Comparison of ENCODE assay signal across 8 mouse cellular contexts in the genomic region with DNA sequence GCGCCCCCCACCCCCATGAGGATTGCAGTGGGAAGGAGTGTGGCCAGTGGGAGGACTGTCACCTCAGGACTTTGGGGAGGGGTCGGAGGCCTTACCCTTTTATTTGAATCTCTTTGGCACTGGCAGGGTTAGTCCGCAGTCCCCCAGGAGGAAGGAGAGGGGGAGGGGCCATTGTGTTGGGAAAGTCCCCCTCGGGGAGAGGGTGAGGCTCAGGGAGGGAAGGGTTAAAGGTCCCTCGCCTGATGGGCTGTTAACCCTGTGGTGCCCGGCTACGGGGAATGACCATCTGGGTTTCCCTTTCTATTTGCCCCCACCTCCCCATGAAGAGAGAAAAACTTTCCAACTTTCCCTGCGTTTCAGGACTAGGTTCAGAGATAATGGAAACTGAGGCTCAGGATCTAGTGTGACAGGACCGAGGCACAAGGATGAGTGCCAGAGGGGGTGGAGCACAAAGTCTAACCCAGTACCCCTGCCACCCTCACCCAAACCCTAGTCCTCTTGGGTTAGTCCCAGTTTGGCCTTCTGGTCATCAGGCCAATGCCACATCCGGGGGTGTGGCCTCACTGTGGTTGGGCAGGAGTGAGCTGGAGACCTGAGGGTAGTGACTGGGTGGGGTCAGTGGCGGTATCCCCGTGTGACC. TPM values are rescaled to one million over a fixed set of nuclear protein-coding genes. Genes with fewer than 3 reads are reported as not detected.
DNase-seq lines count a peak whose midpoint lies in the region; ATAC-seq and TF ChIP-seq lines count a peak whose summit lies in the region.

No protein-coding gene starts in this region.

- H3K9ac ChIP-seq in lung, embryonic 14.5 days: peak overlapping the region; percentile 81

- peak overlapping the region; percentile 98; the same call in 1 of the 2 replicates for H3K4me3 ChIP-seq in cortical plate, adult 2 months (ENCODE audit: insufficient read depth, low read length)
- peak overlapping the region; percentile 59 for H3K4me3 ChIP-seq in lung, embryonic 14.5 days (ENCODE audit: low read depth, low read length)
- peak overlapping the region; percentile 92 for H3K4me3 ChIP-seq in olfactory bulb, adult 2 months (ENCODE audit: insufficient read depth, low read depth, low read length)

- DNase-seq in 3T3-L1 (ENCODE audit: low read depth, low spot score) (peak; percentile 90), R1 (ENCODE audit: low read depth, low spot score) (peak; percentile 48)
- peak; percentile 99 for DNase-seq in heart, adult 11 months
- peak; percentile 67 for DNase-seq in kidney, adult 11 months
- DNase-seq in lung, embryonic 14.5 days: peak; percentile 88
- DNase-seq in thymus, postnatal 4 days: peak; percentile 60

- H3K27ac ChIP-seq in cortical plate, adult 2 months (ENCODE audit: insufficient read depth, low read length): peak overlapping the region; percentile 100; the same call in 1 of the 2 replicates
- H3K27ac ChIP-seq in lung, embryonic 14.5 days (ENCODE audit: low read depth): peak overlapping the region; percentile 95
- peak overlapping the region; percentile 98 for H3K27ac ChIP-seq in olfactory bulb, adult 2 months (ENCODE audit: insufficient read depth, low read depth, low read length)

- H3K9me3 ChIP-seq in lung, embryonic 14.5 days (ENCODE audit: low read depth, low read length): no peaks in the 10 kb centered on the region

- H3K36me3 ChIP-seq in lung, embryonic 14.5 days (ENCODE audit: insufficient read depth): no peaks in the 10 kb centered on the region

- under 1% methylated on average over 12 of the region's 12 CpGs for WGBS in lung, embryonic 14.5 days
- 3% methylated on average over 12 of the region's 12 CpGs for WGBS in olfactory bulb, adult 2 months

- TF ChIP-seq POLR2A in cortical plate, adult 2 months (IDR thresholded peaks at IDR 0.05; ENCODE audit: extremely low read depth, insufficient read depth, low read length): no peak
- TF ChIP-seq POLR2A in olfactory bulb, adult 2 months (IDR thresholded peaks at IDR 0.05; ENCODE audit: insufficient read depth, low read depth, low read length): no peak

- ATAC-seq in lung, embryonic 14.5 days (ENCODE audit: insufficient read depth): peak; percentile 10; the same call in 1 of the 2 replicates

- H3K4me1 ChIP-seq in cortical plate, adult 2 months (ENCODE audit: control insufficient read depth, insufficient read depth, low read length): peaks cover 5% of the 10 kb centered on the region; the same call in 1 of the 2 replicates
- peaks cover 17% of the 10 kb centered on the region for H3K4me1 ChIP-seq in lung, embryonic 14.5 days (ENCODE audit: insufficient read depth)
- peaks cover 38% of the 10 kb centered on the region for H3K4me1 ChIP-seq in olfactory bulb, adult 2 months (ENCODE audit: control insufficient read depth, insufficient read depth, low read length)

- peaks cover 12% of the 10 kb centered on the region for H3K27me3 ChIP-seq in lung, embryonic 14.5 days (ENCODE audit: insufficient read depth, low read length)

- no peak for TF ChIP-seq CTCF in cortical plate, adult 2 months (IDR thresholded peaks at IDR 0.05; ENCODE audit: extremely low read depth, insufficient read depth, low read length)
- no peak for TF ChIP-seq CTCF in lung, embryonic 14.5 days (IDR thresholded peaks at IDR 0.05; ENCODE audit: low read depth)
- TF ChIP-seq CTCF in olfactory bulb, adult 2 months (IDR thresholded peaks at IDR 0.05; ENCODE audit: insufficient read depth, low read depth, low read length): no peak

- peak overlapping the region; percentile 100 for H3K4me2 ChIP-seq in lung, embryonic 14.5 days

RNA-seq across cellular contexts. Expression of a gene that starts 4.6 kb away (rescaled TPM):
- 8.1 and 11.2 TPM in 2 replicates for polyA plus RNA-seq in cortical plate, adult 2 months (2012; rRNA removed)
- polyA plus RNA-seq in lung, embryonic 14.5 days (2014; fragmentation: Nextera tagmentation; extraction: Ambion mirVana): 4.9 and 6.4 TPM in 2 replicates
- not detected in 2 replicates for polyA plus RNA-seq in olfactory bulb, adult 2 months (2012; ENCODE audit: insufficient read depth, insufficient read length, low replicate concordance, missing spikeins)

RNA-seq across cellular contexts. Expression of a gene that starts 26.2 kb away (rescaled TPM):
- 68.9 and 79.1 TPM in 2 replicates for polyA plus RNA-seq in cortical plate, adult 2 months (2012; rRNA removed)
- polyA plus RNA-seq in lung, embryonic 14.5 days (2014; fragmentation: Nextera tagmentation; extraction: Ambion mirVana): 17.7 and 22.7 TPM in 2 replicates
- not detected in 2 replicates for polyA plus RNA-seq in olfactory bulb, adult 2 months (2012; ENCODE audit: insufficient read depth, insufficient read length, low replicate concordance, missing spikeins)

RNA-seq across cellular contexts. Expression of a gene that starts 39.4 kb away (rescaled TPM):
- 49.8 and 53.2 TPM in 2 replicates for polyA plus RNA-seq in cortical plate, adult 2 months (2012; rRNA removed)
- polyA plus RNA-seq in lung, embryonic 14.5 days (2014; fragmentation: Nextera tagmentation; extraction: Ambion mirVana): 14.3 and 14.5 TPM in 2 replicates
- not detected in 2 replicates for polyA plus RNA-seq in olfactory bulb, adult 2 months (2012; ENCODE audit: insufficient read depth, insufficient read length, low replicate concordance, missing spikeins)

RNA-seq across cellular contexts. Expression of a gene that starts 53.5 kb away (rescaled TPM):
- polyA plus RNA-seq in cortical plate, adult 2 months (2012; rRNA removed): 1.5 and 2.0 TPM in 2 replicates
- 1.7 and 2.0 TPM in 2 replicates for polyA plus RNA-seq in lung, embryonic 14.5 days (2014; fragmentation: Nextera tagmentation; extraction: Ambion mirVana)
- polyA plus RNA-seq in olfactory bulb, adult 2 months (2012; ENCODE audit: insufficient read depth, insufficient read length, low replicate concordance, missing spikeins): not detected in 2 replicates

Comparison
In these comparisons a context has a peak if more than half of its experiments do, and no peak if none do; other contexts are left out.
1. Peak in every context shown above with its lines: DNase-seq, ATAC-seq, H3K4me3 ChIP-seq and H3K27ac ChIP-seq.
2. DNase-seq: peak in every context shown above with its lines; median percentile 99 in heart, adult 11 months; 90 in 3T3-L1; 88 in lung, embryonic 14.5 days; 67 in kidney, adult 11 months; 60 in thymus, postnatal 4 days; 48 in R1.
3. RNA of a gene that starts 39.4 kb away (polyA plus RNA-seq): 49.8 to 53.2 TPM in cortical plate, adult 2 months and 14.3 to 14.5 TPM in lung, embryonic 14.5 days; not detected in olfactory bulb, adult 2 months; every median in the first group is over 10 times any median in the second.